Mouse (Mus musculus) G1E (cell line): ENCODE measurements around the gene BC048562.

ENCODE experiments used
- CTCF ChIP-seq: IDR thresholded peaks from 2 replicates; pipeline ENCODE4 v1.5.1; 2012; ENCODE audit warnings: low read depth, low read length, inconsistent platforms, mixed read lengths
- POLR2AphosphoS5 ChIP-seq: IDR thresholded peaks from 2 replicates; pipeline ENCODE4 v1.6.1; 2012; ENCODE audit warnings: low read depth, low read length, inconsistent platforms; ENCODE audit not compliant: insufficient replicate concordance

DNA sequence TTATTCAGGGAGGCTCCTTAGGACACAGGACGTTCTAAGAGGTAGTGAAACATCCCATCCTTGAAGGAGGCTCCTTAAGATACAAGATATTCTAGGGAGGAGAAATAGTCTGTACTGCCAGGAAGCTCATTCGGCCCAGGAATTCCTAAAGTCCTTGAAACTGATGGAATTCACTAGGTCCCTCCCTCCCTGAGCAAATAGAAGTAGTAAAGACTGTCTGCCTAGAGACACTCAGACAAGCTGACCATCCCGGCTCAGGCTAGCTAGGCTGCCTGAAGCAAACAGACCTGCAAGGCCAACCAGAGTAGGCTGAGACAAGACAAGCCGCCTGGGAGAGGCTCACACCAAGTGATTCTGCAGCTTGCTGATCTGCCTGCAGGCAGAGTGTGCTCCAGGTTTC lies 33.6 kb downstream of the BC048562 start:
- no peak for TF ChIP-seq CTCF
- TF ChIP-seq POLR2AphosphoS5 = no peak
